Mouse (Mus musculus): Measurements from ENCODE around the gene Slc25a53. TPM values are rescaled to one million over a fixed set of nuclear protein-coding genes. Genes with fewer than 3 reads are reported as not detected.
"Not testable (repeated sequence)": the region's sequence is repeated elsewhere in the genome, so short reads cannot be mapped to it uniquely, and the experiment has no call there.

The Slc25a53 gene
- polyA plus RNA-seq, 1 experiment from 2014 or later, result 9.2 TPM

DNA sequence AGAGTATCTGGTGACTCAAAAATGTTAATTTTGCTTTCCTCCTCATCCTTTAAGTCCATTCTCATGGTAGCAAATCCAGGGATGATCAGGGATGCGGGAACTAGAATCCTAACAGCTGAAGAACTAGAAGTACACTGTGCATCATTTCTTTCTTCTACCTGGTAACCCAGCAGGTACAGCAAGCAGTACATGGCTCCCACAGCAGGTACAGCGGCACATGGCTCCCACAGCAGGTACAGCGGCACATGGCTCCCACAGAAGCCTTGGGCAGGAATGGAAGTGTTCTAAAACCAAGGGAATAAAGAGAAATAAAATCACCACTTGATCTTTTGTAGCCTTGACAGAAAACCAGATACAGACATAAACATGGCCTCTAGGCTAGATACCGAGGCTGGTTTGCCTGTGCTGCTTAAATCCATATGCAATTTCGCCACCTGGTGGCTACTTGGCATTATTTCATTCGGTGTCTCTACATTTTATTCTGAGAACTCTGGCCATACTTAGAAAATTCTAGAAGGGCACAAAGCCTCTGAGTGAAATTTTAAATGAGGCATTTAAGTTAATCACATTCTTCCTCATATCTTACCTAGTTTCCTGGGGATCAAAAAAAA is 22.9 kb downstream of the Slc25a53 start:
- ATAC-seq (ENCODE audit: insufficient read depth, low FRiP score, low read depth), result no peak
- Histone ChIP-seq H3K4me2 (no peak overlapping the region), H3K27me3 (replicated peaks) (no peaks in the 10 kb centered on the region), H3K27ac (no peak overlapping the region), H3K9me3 (no peaks in the 10 kb centered on the region), H3K36me3 (no peaks in the 10 kb centered on the region), H3K9ac (no peak overlapping the region), H3K4me1 (no peaks in the 10 kb centered on the region), H3K4me3 (replicated peaks) (no peak overlapping the region)
- WGBS, result 49% methylated on average over 6 of the region's 6 CpGs

DNA sequence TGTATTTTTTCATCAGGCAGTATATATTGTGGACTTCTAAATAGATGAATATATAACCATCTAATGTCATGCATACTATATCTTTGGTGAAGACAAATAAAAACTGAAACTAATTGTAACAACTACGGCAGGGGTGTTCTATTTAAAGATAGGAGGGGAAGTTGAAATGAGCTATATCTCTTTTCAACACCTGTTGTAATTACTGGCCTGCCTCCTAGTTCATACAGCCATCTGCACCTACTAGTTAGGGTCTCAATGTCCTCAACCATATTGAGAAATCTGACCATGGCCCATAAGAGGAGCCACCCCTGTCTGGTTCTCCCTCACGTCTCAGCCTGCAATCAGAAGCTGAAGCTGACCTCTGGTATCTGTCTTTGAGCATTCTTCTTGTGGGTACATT is 41.8 kb downstream of the Slc25a53 start:
- Histone ChIP-seq H3K27me3 (replicated peaks) (no peaks in the 10 kb centered on the region), H3K4me2 (no peak overlapping the region), H3K9ac (no peak overlapping the region), H3K27ac (no peak overlapping the region), H3K9me3 (no peaks in the 10 kb centered on the region), H3K36me3 (no peaks in the 10 kb centered on the region), H3K4me3 (replicated peaks) (no peak overlapping the region), H3K4me1 (no peaks in the 10 kb centered on the region)
- WGBS, result 76% methylated on average over 2 of the region's 2 CpGs
- no peak for ATAC-seq (ENCODE audit: insufficient read depth, low FRiP score, low read depth)

DNA sequence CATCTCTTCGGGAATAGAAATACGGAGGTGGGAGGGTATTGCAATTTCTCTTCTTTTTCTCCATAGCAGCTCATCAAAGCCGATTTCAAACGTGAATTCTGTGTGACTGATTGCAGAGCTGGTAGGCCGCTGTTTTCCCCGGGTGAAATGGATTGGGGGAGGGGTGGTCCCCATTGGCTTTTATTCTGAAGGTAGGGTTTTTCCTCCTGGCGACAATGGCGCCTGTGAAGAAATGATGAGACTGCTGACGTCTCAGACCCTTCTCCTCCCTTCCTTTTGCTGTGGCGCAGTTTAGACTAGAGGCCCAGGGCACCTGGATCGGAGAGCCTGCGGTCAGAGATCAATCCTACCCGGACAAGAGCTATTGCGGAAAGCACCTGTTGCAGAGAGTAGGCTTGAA is 44.5 kb downstream of the Slc25a53 start:
- WGBS, result 48% methylated on average over 14 of the region's 14 CpGs
- Histone ChIP-seq H3K9me3 (no peaks in the 10 kb centered on the region), H3K4me2 (peak overlapping the region; percentile 70), H3K27ac (no peak overlapping the region), H3K27me3 (replicated peaks) (no peaks in the 10 kb centered on the region), H3K36me3 (no peaks in the 10 kb centered on the region), H3K4me3 (replicated peaks) (peak overlapping the region; percentile 38; the same call in 1 of the 2 replicates), H3K9ac (no peak overlapping the region), H3K4me1 (no peaks in the 10 kb centered on the region)
- no peak for ATAC-seq (ENCODE audit: insufficient read depth, low FRiP score, low read depth)

DNA sequence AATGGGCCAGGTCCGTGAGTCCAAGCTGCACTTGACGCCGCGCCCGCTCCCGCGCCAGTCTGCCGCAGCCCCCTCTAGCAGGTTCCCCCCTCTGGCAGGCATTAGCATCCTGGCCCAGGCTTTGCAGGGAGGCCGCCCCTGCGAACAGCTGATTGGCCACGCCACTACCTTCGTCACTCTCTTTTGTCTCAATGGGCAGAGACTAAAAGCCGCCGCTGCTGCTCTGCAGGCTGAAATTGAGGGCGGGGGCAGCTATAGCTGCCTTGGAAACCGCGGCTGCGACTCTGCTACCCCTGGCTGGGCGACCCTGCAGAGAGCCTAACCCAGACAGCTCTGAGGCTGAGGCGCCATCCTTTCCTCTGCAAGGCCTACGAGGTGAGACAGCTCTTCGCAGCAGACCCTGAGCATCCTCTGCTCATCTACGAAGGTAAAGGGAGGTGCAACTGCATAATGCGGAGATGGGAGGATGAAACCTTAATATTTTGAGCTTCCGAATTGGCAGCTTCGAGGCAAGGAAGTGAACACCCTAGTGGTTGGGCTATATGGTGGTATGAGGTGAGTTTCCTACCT is 45.0 kb downstream of the Slc25a53 start, which contains the start of gene Zcchc18:
TSS of gene Zcchc18 (plus strand) at position 178 of the 570 bp plus-strand sequence.
- Histone ChIP-seq H3K27ac (no peak within 1 kb of the TSS), H3K4me2 (peak within 1 kb of the TSS; percentile 70), H3K4me3 (replicated peaks) (peak within 1 kb of the TSS; percentile 38), H3K9ac (no peak within 1 kb of the TSS), H3K27me3 (replicated peaks) (no peaks in the 10 kb centered on the region), H3K36me3 (no peaks in the 10 kb centered on the region), H3K4me1 (no peaks in the 10 kb centered on the region), H3K9me3 (no peaks in the 10 kb centered on the region)
- 18% methylated on average over 26 of the region's 26 CpGs for WGBS
- peak; percentile 87; the same call in 1 of the 2 replicates for ATAC-seq (ENCODE audit: insufficient read depth, low FRiP score, low read depth)

DNA sequence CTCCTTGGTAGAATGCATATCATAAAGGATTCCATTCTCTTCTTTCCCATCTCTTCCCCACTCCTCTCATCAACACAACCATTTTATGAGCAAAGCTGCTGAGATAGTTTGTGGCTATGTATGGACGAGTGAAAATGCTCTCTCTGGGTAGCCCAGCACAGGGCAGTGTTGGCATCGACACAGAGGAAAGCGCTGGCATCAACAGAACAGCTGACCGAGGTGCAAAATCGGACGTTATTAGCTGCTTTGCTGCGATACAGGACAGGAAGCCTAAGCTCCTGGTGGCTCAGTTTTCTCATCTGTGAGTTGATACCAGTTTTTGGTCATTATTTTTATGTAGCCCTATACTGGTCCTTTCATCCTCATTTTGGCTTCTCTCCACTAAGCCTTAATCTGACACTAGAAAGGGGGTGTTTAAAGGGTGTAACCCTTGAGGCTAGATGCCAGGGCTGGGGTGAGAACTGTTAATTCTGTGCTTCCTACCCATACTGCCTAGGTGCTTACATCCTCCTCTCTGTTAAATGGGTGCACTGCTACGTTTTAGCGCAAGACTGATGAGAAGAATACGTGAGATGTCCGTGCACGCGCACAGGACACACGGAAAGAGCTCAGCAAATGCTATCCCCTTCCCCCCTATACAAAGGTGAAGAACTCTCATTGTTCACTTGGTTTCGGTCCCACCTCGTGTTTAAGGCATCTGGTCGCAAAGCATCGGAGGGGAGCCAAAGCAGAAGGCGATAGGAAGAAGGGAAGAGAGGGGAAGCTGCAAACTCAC is 45.7 kb downstream of the Slc25a53 start:
- no peak overlapping the region for H3K9ac ChIP-seq
- H3K9me3 ChIP-seq, result no peaks in the 10 kb centered on the region
- 18% methylated on average over 19 of the region's 19 CpGs for WGBS
- no peaks in the 10 kb centered on the region for H3K36me3 ChIP-seq
- no peak overlapping the region for H3K27ac ChIP-seq
- ATAC-seq (ENCODE audit: insufficient read depth, low FRiP score, low read depth), result no peak
- no peaks in the 10 kb centered on the region for H3K4me1 ChIP-seq
- H3K4me2 ChIP-seq, result peak overlapping the region; percentile 70
- no peaks in the 10 kb centered on the region for H3K27me3 ChIP-seq (replicated peaks)
- H3K4me3 ChIP-seq (replicated peaks), result peak overlapping the region; percentile 38

DNA sequence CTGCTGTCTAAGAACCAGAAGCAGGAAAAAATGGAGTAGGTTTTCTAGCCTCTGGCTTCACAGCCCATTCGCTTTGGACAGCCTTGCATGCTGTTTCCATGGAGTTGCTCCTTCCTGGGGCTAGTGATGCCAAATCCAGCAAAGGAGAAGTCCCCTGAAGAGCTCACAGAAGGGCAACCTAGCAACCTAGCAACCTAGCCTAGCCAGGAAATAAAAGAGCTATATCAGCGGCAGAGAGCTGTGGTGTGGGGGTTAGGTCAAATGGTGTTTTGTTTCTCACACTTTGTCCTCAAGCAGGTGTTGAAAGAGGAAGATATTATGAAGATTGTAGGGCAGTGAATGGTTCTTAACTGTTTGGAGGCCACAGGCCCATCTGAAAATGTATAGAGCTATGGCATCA is 46.8 kb downstream of the Slc25a53 start:
- Histone ChIP-seq H3K27ac (no peak overlapping the region), H3K27me3 (replicated peaks) (no peaks in the 10 kb centered on the region), H3K4me1 (no peaks in the 10 kb centered on the region), H3K9me3 (no peaks in the 10 kb centered on the region), H3K4me2 (no peak overlapping the region), H3K4me3 (replicated peaks) (no peak overlapping the region), H3K9ac (no peak overlapping the region), H3K36me3 (no peaks in the 10 kb centered on the region)
- 62% methylated on average over 2 of the region's 2 CpGs for whole genome bisulfite sequencing
- no peak for ATAC-seq (ENCODE audit: insufficient read depth, low FRiP score, low read depth)

DNA sequence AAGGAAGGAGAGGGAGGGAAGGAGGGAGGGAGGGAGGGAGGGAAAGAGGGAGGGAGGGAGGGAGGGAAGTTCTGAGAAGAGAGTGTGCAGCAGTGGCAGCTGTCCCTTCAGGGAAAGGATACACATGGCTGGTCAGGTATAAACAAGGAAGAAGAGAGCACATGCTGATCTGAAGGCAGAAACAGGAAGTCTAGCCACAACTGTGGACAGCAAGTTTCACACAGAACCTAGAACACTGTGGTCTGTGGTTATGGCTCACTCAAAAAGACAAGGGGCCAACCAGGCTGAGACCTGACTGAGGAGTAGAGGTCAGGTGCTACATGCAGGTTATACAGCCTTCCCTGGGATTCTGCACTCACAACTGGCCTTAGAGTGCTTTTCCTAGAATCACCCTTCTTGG is 52.1 kb downstream of the Slc25a53 start:
- no peaks in the 10 kb centered on the region for H3K36me3 ChIP-seq
- H3K4me2 ChIP-seq, result no peak overlapping the region
- no peak for ATAC-seq (ENCODE audit: insufficient read depth, low FRiP score, low read depth)
- no peak overlapping the region for H3K9ac ChIP-seq
- H3K4me3 ChIP-seq (replicated peaks), result no peak overlapping the region
- H3K4me1 ChIP-seq, result no peaks in the 10 kb centered on the region
- H3K9me3 ChIP-seq, result no peaks in the 10 kb centered on the region
- no peak overlapping the region for H3K27ac ChIP-seq
- no peaks in the 10 kb centered on the region for H3K27me3 ChIP-seq (replicated peaks)

DNA sequence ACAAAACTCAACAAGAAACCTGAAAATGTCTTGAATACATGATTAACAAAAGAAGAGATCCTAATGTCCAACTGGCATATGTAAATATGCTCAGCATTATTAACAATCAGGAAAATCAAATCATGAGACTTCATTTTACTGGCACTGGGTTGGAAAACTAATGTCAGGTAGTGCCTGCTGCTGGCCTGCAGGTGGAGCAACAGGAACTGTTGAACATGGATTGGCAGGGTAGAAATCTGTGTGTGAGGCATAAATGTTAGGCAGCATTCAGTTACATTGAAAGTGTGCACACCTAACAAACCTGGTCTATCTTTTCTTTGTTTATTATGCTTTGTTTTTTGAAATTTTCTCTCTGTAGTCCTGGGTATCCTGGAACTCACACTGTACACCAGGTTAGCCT is 59.5 kb downstream of the Slc25a53 start:
- no peak for ATAC-seq (ENCODE audit: insufficient read depth, low FRiP score, low read depth)
- no peak overlapping the region for H3K27ac ChIP-seq
- no peaks in the 10 kb centered on the region for H3K27me3 ChIP-seq (replicated peaks)
- H3K4me1 ChIP-seq, result no peaks in the 10 kb centered on the region
- no peak overlapping the region for H3K4me2 ChIP-seq
- H3K4me3 ChIP-seq (replicated peaks), result no peak overlapping the region
- H3K36me3 ChIP-seq, result no peaks in the 10 kb centered on the region
- H3K9me3 ChIP-seq, result no peaks in the 10 kb centered on the region
- no peak overlapping the region for H3K9ac ChIP-seq

DNA sequence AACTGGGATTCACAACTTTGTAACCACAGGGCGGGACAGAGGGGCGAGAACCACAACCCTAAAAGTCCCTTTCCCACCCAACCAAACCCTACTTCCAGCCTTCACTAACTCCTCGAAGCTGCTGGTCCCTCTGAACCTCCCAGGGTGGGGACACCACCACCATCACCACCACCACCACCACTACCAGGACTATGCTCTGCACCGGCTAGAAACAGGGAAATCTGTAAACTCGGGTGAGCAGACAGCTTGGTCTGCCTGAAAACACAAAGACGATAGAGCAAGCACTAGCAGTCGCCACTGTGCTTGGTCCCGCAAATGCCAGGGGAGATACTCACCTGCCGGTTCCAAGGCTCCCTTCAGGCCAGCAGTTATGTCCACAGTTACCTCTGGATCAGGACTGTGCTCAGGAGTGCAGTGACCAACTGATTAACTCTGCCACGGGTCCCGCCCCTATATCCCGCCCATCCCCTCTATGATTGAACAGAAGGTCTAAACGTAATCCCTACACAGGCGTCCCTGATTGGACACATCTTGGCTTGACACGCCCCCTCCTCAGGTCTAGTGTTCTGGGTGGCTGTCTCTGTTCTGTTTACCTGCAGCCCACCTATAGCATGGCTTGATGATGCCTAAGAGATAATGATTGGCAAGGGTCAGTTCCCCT is 61.5 kb downstream of the Slc25a53 start, which contains the start of the genes Tmsb15l and Tmsb15b1:
TSS of gene Tmsb15l (minus strand) at position 446 of the 661 bp plus-strand sequence.
TSS of gene Tmsb15b1 (minus strand) at position 451 of the 661 bp plus-strand sequence.
- WGBS, result 26% methylated on average over 15 of the region's 15 CpGs
- peak within 1 kb of the TSS; percentile 54 for H3K4me2 ChIP-seq
- H3K4me1 ChIP-seq, result no peaks in the 10 kb centered on the region
- no peak within 1 kb of the TSS for H3K27ac ChIP-seq
- no peaks in the 10 kb centered on the region for H3K36me3 ChIP-seq
- H3K9ac ChIP-seq, result peak within 1 kb of the TSS; percentile 34
- peak; percentile 100 for ATAC-seq (ENCODE audit: insufficient read depth, low FRiP score, low read depth)
- H3K9me3 ChIP-seq, result no peaks in the 10 kb centered on the region
- no peaks in the 10 kb centered on the region for H3K27me3 ChIP-seq (replicated peaks)
- H3K4me3 ChIP-seq (replicated peaks), result peak within 1 kb of the TSS; percentile 45

DNA sequence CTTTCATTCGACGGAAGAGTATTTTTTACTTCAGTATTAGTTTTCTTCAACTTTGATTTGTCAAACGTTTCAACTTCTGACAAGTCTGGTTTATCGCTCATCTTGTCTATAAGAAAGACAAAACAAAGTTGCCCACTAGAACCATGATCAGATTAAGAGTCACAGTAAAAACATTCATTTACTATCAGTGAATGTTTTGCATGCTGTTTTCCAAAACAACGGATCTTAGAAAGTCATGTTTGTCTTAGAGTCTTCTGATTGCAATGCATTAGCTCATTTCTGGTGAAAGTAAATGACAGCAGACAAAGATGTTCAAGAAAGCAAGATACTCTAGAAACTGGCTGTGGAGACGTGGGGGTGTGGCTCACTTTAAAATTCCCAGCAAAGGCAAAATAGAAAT is 62.7 kb downstream of the Slc25a53 start, which contains the start of gene Tmsb15b2:
TSS of gene Tmsb15b2 (minus strand) at position 101 of the 400 bp plus-strand sequence.
- H3K36me3 ChIP-seq; H3K27ac ChIP-seq; H3K9me3 ChIP-seq; H3K4me1 ChIP-seq; ATAC-seq (ENCODE audit: insufficient read depth, low FRiP score, low read depth); H3K27me3 ChIP-seq (replicated peaks): not testable (repeated sequence)
- Histone ChIP-seq H3K4me2 (peak within 1 kb of the TSS; percentile 54), H3K9ac (peak within 1 kb of the TSS; percentile 34; the same call in 1 of the 2 replicates), H3K4me3 (replicated peaks) (peak within 1 kb of the TSS; percentile 45)
- 82% methylated on average over 6 of the region's 6 CpGs for WGBS

DNA sequence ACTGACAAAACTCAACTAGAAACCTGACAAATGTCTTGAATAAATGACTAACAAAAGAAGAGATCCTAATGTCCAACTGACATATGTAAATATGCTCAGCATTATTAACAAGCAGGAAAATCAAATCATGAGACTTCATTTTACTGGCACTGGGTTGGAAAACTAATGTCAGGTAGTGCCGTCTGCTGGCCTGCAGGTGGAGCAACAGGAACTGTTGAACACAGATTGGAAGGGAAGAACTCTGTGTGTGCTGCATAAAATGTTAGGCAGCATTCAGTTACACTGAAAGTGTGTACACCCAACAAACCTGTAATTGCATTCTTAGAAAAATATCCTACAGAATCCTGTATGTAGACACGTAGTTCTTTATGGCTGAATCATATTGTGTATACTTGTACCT is 78.4 kb downstream of the Slc25a53 start:
- Histone ChIP-seq H3K4me3 (replicated peaks) (no peak overlapping the region), H3K9ac (no peak overlapping the region), H3K27ac (no peak overlapping the region), H3K4me1 (no peaks in the 10 kb centered on the region), H3K36me3 (no peaks in the 10 kb centered on the region), H3K27me3 (replicated peaks) (no peaks in the 10 kb centered on the region), H3K4me2 (no peak overlapping the region), H3K9me3 (no peaks in the 10 kb centered on the region)
- WGBS, result 35% methylated on average over 2 of the region's 2 CpGs
- ATAC-seq (ENCODE audit: insufficient read depth, low FRiP score, low read depth), result no peak

DNA sequence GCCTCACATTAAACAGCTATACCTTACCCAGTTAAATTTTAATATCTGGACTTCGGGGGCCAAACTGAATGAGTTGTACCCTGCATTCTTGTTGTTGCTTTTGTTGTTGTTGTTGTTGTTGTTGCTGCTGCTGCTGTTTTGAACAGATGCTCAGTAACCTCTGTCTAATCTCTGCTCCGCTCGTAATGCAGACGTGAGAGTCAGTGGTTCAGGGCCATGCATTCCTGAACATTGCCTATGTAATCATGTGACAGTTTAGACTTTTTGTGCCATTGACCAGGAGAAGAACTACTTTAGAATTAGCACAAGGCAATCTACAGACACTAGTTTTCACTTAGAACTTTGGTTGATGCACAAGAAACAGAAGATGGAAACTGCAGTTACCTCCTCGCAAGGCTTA is 79.8 kb downstream of the Slc25a53 start:
- H3K9me3 ChIP-seq; ATAC-seq (ENCODE audit: insufficient read depth, low FRiP score, low read depth); H3K27me3 ChIP-seq (replicated peaks); H3K9ac ChIP-seq; H3K36me3 ChIP-seq; H3K4me1 ChIP-seq; H3K27ac ChIP-seq: not testable (repeated sequence)
- H3K4me3 ChIP-seq (replicated peaks), result peak overlapping the region; percentile 27
- 61% methylated on average over 5 of the region's 5 CpGs for WGBS
- H3K4me2 ChIP-seq, result peak overlapping the region; percentile 46

Data from stomach, embryonic 15.5 days (tissue).